Mouse (Mus musculus) MEL (cell line): Measurements from ENCODE around the gene A330070K13Rik.

Experiments used
- CTCF ChIP-seq, 3 experiments: IDR thresholded peaks in 2 of 3; conservative IDR thresholded peaks in 1 of 3; 2 replicates each; pipeline ENCODE4 v1.5.1; 2011 to 2012; ENCODE audit warnings: low read length in 3 of 3, low read depth in 2 of 3, mild to moderate bottlenecking in 2 of 3, improper control_type of control experiment in 1 of 3, inconsistent platforms in 1 of 3, mixed read lengths in 1 of 3, moderate library complexity in 1 of 3; ENCODE audit not compliant: control insufficient read depth in 1 of 3, insufficient read depth in 1 of 3, poor library complexity in 1 of 3, severe bottlenecking in 1 of 3
- ELF1 ChIP-seq: IDR thresholded peaks from 2 replicates; pipeline ENCODE4 v1.6.1; 2014; ENCODE audit warnings: low read depth, mild to moderate bottlenecking, inconsistent platforms, low read length, improper control_type of control experiment, moderate library complexity
- EP300 ChIP-seq, 2 experiments: IDR thresholded peaks; 2 replicates each; pipeline ENCODE4 v1.6.1; 2011; ENCODE audit warnings: improper control_type of control experiment in 2 of 2, low read length in 2 of 2, low read depth in 1 of 2, mild to moderate bottlenecking in 1 of 2
- HCFC1 ChIP-seq: IDR thresholded peaks from 2 replicates; pipeline ENCODE4 v1.6.1; 2012; ENCODE audit warnings: low read depth, mild to moderate bottlenecking, inconsistent platforms, low read length, improper control_type of control experiment, moderate library complexity
- MAX ChIP-seq: IDR thresholded peaks from 2 replicates; pipeline ENCODE4 v1.6.1; 2011; ENCODE audit warnings: low read length, improper control_type of control experiment
- POLR2A ChIP-seq, 2 experiments: IDR thresholded peaks; 2 replicates each; pipeline ENCODE4 v1.6.1; 2011 to 2012; ENCODE audit warnings: low read length in 2 of 2, mild to moderate bottlenecking in 2 of 2, control low read depth in 1 of 2, improper control_type of control experiment in 1 of 2, low read depth in 1 of 2, moderate library complexity in 1 of 2; ENCODE audit not compliant: control insufficient read depth in 1 of 2, insufficient read depth in 1 of 2, poor library complexity in 1 of 2
- POLR2AphosphoS2 ChIP-seq: IDR thresholded peaks from 2 replicates; pipeline ENCODE4 v1.6.1; 2011; ENCODE audit warnings: low read length, improper control_type of control experiment
- POLR2AphosphoS5 ChIP-seq: IDR thresholded peaks from 2 replicates; pipeline ENCODE4 v1.6.1; 2012; ENCODE audit warnings: low read depth, borderline replicate concordance, mild to moderate bottlenecking, inconsistent platforms, low read length, moderate library complexity, mixed read lengths
- SIN3A ChIP-seq: IDR thresholded peaks from 2 replicates; pipeline ENCODE4 v1.6.1; 2012; ENCODE audit warnings: low read length, improper control_type of control experiment, inconsistent platforms
- SMC3 ChIP-seq: IDR thresholded peaks from 2 replicates; pipeline ENCODE4 v1.6.1; 2011; ENCODE audit warnings: low read depth, low read length, improper control_type of control experiment
- ZKSCAN1 ChIP-seq: IDR thresholded peaks from 2 replicates; pipeline ENCODE4 v1.6.1; 2012; ENCODE audit warnings: low read depth, mild to moderate bottlenecking, inconsistent platforms, low read length, improper control_type of control experiment, moderate library complexity
- ZMIZ1 ChIP-seq: IDR thresholded peaks from 2 replicates; pipeline ENCODE4 v1.6.1; 2012; ENCODE audit warnings: low read depth, mild to moderate bottlenecking, inconsistent platforms, low read length, improper control_type of control experiment, moderate library complexity
- ZNF384 ChIP-seq: IDR thresholded peaks from 2 replicates; pipeline ENCODE4 v1.6.1; 2012; ENCODE audit warnings: low read depth, mild to moderate bottlenecking, inconsistent platforms, low read length, improper control_type of control experiment

GRCm38 (mm10) chr5:130386418-130386817, 2.0 kb upstream of the A330070K13Rik start:
- TF ChIP-seq POLR2A (IDR thresholded peaks at IDR 0.05; ENCODE audit: control insufficient read depth in 1 of 2, insufficient read depth in 1 of 2, low read depth in 1 of 2, low read length in 2 of 2, poor library complexity in 1 of 2) = no peak
- TF ChIP-seq EP300 (IDR thresholded peaks at IDR 0.05; ENCODE audit: low read depth in 1 of 2, low read length in 2 of 2) = no peak
- no peak for TF ChIP-seq MAX
- no peak for TF ChIP-seq ZMIZ1
- TF ChIP-seq ELF1 = no peak
- TF ChIP-seq CTCF (IDR thresholded peaks at IDR 0.05 in 2 of 3, conservative IDR thresholded peaks at IDR 0.05 in 1 of 3; ENCODE audit: control insufficient read depth in 1 of 3, insufficient read depth in 1 of 3, low read depth in 2 of 3, low read length in 3 of 3, poor library complexity in 1 of 3, severe bottlenecking in 1 of 3) = no peak
- no peak for TF ChIP-seq SIN3A
- no peak for TF ChIP-seq ZNF384
- TF ChIP-seq ZKSCAN1 = no peak
- TF ChIP-seq POLR2AphosphoS2 = no peak
- TF ChIP-seq HCFC1 = no peak
- no peak for TF ChIP-seq POLR2AphosphoS5
- TF ChIP-seq SMC3 = no peak
